Mouse (Mus musculus) lung, postnatal 10 days (tissue): Measurements from ENCODE around the gene Apoc2.
A peak's percentile ranks its signal among the peaks of the same experiment; 100 is the strongest.
"Not testable (repeated sequence)": the region's sequence is repeated elsewhere in the genome, so short reads cannot be mapped to it uniquely, and the experiment has no call there.

Experiments
- DNase-seq: peaks from one replicate; pipeline ENCODE4 v3.0.0; 2021

The Apoc2 gene

GRCm38 (mm10) chr7:19698907-19699826, 21.4 kb upstream of the Apoc2 start, which contains the start of gene Apoe:
Apoe (minus strand) TSS chr7:19699188.
- peak; percentile 77 for DNase-seq

GRCm38 (mm10) chr7:19697949-19698906, 20.5 kb upstream of the Apoc2 start:
- DNase-seq: peak; percentile 43

- no peak for DNase-seq
These were observed 18.7 kb upstream of the Apoc2 start for GRCm38 (mm10) chr7:19696336-19696873.

GRCm38 (mm10) chr7:19695881-19696280, 18.1 kb upstream of the Apoc2 start:
- DNase-seq: no peak

- no peak for DNase-seq
These were observed 17.5 kb upstream of the Apoc2 start for GRCm38 (mm10) chr7:19695213-19695594.

GRCm38 (mm10) chr7:19694336-19695212, 16.8 kb upstream of the Apoc2 start:
- DNase-seq: no peak

- peak; percentile 90 for DNase-seq
These were observed 15.7 kb upstream of the Apoc2 start for GRCm38 (mm10) chr7:19693421-19693820.

GRCm38 (mm10) chr7:19691873-19692865, 14.4 kb upstream of the Apoc2 start, which contains the start of gene Apoc1:
Apoc1 (minus strand) TSS chr7:19692660.
- peak; percentile 82 for DNase-seq

GRCm38 (mm10) chr7:19691434-19691833, 13.7 kb upstream of the Apoc2 start:
- peak; percentile 32 for DNase-seq

GRCm38 (mm10) chr7:19690845-19691244, 13.1 kb upstream of the Apoc2 start:
- no peak for DNase-seq

GRCm38 (mm10) chr7:19688611-19689010, 10.9 kb upstream of the Apoc2 start:
- no peak for DNase-seq

- DNase-seq: no peak
These were observed 10.4 kb upstream of the Apoc2 start for GRCm38 (mm10) chr7:19688101-19688500.

- not testable (repeated sequence) for DNase-seq
These were observed 9.3 kb upstream of the Apoc2 start for GRCm38 (mm10) chr7:19686927-19687583.

- no peak for DNase-seq
These were observed 8.8 kb upstream of the Apoc2 start for GRCm38 (mm10) chr7:19686521-19686920.

- DNase-seq: no peak
These were observed 7.6 kb upstream of the Apoc2 start for GRCm38 (mm10) chr7:19685374-19685773.

- no peak for DNase-seq
These were observed 6.0 kb upstream of the Apoc2 start for GRCm38 (mm10) chr7:19683771-19684201.

- no peak for DNase-seq
These were observed 5.2 kb upstream of the Apoc2 start for GRCm38 (mm10) chr7:19682979-19683378.

GRCm38 (mm10) chr7:19681202-19681694, 3.5 kb upstream of the Apoc2 start, which contains the start of the genes Gm44805 and Apoc4:
Gm44805 (minus strand) TSS chr7:19681423.
Apoc4 (minus strand) TSS chr7:19681479.
- DNase-seq: peak; percentile 29

- no peak for DNase-seq
These were observed 3.0 kb upstream of the Apoc2 start for GRCm38 (mm10) chr7:19680702-19681101.

- no peak for DNase-seq
These were observed 1.2 kb upstream of the Apoc2 start for GRCm38 (mm10) chr7:19678901-19679300.
